Mouse (Mus musculus): ENCODE data around the gene Tpcn2.

DNA sequence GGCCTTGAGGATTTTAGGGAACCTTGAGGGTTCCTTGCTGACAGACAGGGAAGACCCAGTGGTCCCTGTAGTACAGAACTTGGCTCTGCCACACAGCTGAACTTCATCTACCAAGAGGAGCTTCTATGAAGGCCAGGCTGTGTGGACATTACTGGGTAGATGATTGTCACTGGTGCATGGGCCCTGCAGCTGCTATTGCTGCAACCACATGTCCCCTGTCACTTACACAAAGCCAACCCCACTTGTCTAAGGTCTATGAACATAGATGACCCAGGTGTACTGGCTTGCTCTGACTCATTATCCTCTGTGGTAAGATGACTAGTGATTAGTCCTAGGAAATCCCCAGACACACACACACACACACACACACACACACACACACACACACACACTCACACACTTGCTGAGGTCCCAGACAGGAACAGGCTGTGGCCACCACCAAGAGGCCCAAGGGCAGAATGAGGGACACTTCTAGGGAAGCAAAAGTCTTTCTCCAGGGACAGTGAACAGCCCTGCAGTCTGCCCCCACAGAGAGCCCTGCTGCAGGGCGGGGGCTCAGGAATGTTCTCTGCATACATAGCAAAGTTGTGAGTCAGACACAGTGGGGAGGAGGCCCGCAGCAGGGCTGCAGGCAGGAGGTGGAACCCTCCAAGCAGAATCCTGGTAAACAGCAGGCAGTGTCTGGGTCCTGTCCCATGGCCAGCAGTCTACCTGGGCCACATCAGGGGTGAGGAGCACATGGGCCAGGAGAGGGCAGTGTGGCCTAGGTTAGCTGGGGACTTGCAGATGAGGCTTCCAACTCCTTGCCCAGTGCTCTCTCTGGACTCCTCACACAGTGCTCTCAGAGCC, 61.7 kb downstream of the Tpcn2 start:
- TF ChIP-seq CTCF (IDR thresholded peaks at IDR 0.05; ENCODE audit: low read depth) (peak; percentile 69), EP300 (optimal IDR thresholded peaks at IDR 0.05) (peak; percentile 69)

Data from stomach, postnatal 0 days (tissue).